Mouse (Mus musculus): ENCODE measurements around the gene Trp53bp2. TPM values are rescaled to one million over a fixed set of nuclear protein-coding genes. Genes with fewer than 3 reads are reported as not detected.

Trp53bp2 gene
- total and polyA plus RNA-seq, 2 experiments: 5.0 to 7.2 TPM

- TF ChIP-seq CTCF (IDR thresholded peaks at IDR 0.05; ENCODE audit: low read depth, low read length): peak; percentile 86
- no peak for TF ChIP-seq POLR2A (IDR thresholded peaks at IDR 0.05; ENCODE audit: extremely low read depth, insufficient read depth, low read length)
- peaks cover 6% of the 10 kb centered on the region for H3K36me3 ChIP-seq (ENCODE audit: control insufficient read depth, insufficient read depth, low read length)
- peak overlapping the region; percentile 2; the same call in 1 of the 2 replicates for H3K27ac ChIP-seq (replicated peaks; ENCODE audit: insufficient read depth, low read depth, low read length)
- no peak overlapping the region for H3K9ac ChIP-seq (ENCODE audit: low read depth, low read length)
- H3K4me1 ChIP-seq (ENCODE audit: control insufficient read depth, insufficient read depth, low read length): peaks cover 4% of the 10 kb centered on the region
- no peak overlapping the region for H3K4me3 ChIP-seq (ENCODE audit: insufficient read depth, low read depth, low read length)
- H3K27me3 ChIP-seq (ENCODE audit: control insufficient read depth, insufficient read depth, low read length): no peaks in the 10 kb centered on the region
- peak; percentile 89 for DNase-seq (ENCODE audit: extremely low read depth, low read depth, low spot score)
- WGBS: 11% methylated on average over 21 of the region's 21 CpGs
- H3K79me2 ChIP-seq (ENCODE audit: control insufficient read depth, insufficient read depth, low read length): peaks cover 6% of the 10 kb centered on the region; the same call in 1 of the 2 replicates
Observed at GRCm38 (mm10) chr1:182489803-182490452, 81.0 kb downstream of the Trp53bp2 start.

- H3K4me3 ChIP-seq (ENCODE audit: insufficient read depth, low read depth, low read length): no peak overlapping the region
- H3K27me3 ChIP-seq (ENCODE audit: control insufficient read depth, insufficient read depth, low read length): no peaks in the 10 kb centered on the region
- H3K27ac ChIP-seq (replicated peaks; ENCODE audit: insufficient read depth, low read depth, low read length): no peak overlapping the region
- 87% methylated on average over 7 of the region's 7 CpGs for WGBS
- no peak for DNase-seq (ENCODE audit: extremely low read depth, low read depth, low spot score)
- H3K9ac ChIP-seq (ENCODE audit: low read depth, low read length): no peak overlapping the region
- TF ChIP-seq CTCF (IDR thresholded peaks at IDR 0.05; ENCODE audit: low read depth, low read length) (0 out of 2 replicates have a peak, but pooled peaks have one; percentile 18), POLR2A (IDR thresholded peaks at IDR 0.05; ENCODE audit: extremely low read depth, insufficient read depth, low read length) (no peak)
- H3K4me1 ChIP-seq (ENCODE audit: control insufficient read depth, insufficient read depth, low read length): peaks cover 7% of the 10 kb centered on the region
- H3K36me3 ChIP-seq (ENCODE audit: control insufficient read depth, insufficient read depth, low read length): peaks cover 6% of the 10 kb centered on the region; the same call in 1 of the 2 replicates
- H3K79me2 ChIP-seq (ENCODE audit: control insufficient read depth, insufficient read depth, low read length): peaks cover 6% of the 10 kb centered on the region; the same call in 1 of the 2 replicates
Observed at GRCm38 (mm10) chr1:182490568-182490967, 81.6 kb downstream of the Trp53bp2 start.

- no peak overlapping the region for H3K4me3 ChIP-seq (ENCODE audit: insufficient read depth, low read depth, low read length)
- no peak for TF ChIP-seq POLR2A (IDR thresholded peaks at IDR 0.05; ENCODE audit: extremely low read depth, insufficient read depth, low read length)
- TF ChIP-seq CTCF (IDR thresholded peaks at IDR 0.05; ENCODE audit: low read depth, low read length): no peak
- H3K79me2 ChIP-seq (ENCODE audit: control insufficient read depth, insufficient read depth, low read length): peaks cover 6% of the 10 kb centered on the region; the same call in 1 of the 2 replicates
- H3K4me1 ChIP-seq (ENCODE audit: control insufficient read depth, insufficient read depth, low read length): peaks cover 10% of the 10 kb centered on the region
- 0 out of 2 replicates have a peak, but pooled peaks cover 3% of the 10 kb centered on the region for H3K36me3 ChIP-seq (ENCODE audit: control insufficient read depth, insufficient read depth, low read length)
- 93% methylated on average over 6 of the region's 6 CpGs for WGBS
- no peaks in the 10 kb centered on the region for H3K27me3 ChIP-seq (ENCODE audit: control insufficient read depth, insufficient read depth, low read length)
- DNase-seq (ENCODE audit: extremely low read depth, low read depth, low spot score): no peak
- H3K9ac ChIP-seq (ENCODE audit: low read depth, low read length): no peak overlapping the region
- no peak overlapping the region for H3K27ac ChIP-seq (replicated peaks; ENCODE audit: insufficient read depth, low read depth, low read length)
Observed at GRCm38 (mm10) chr1:182491839-182492238, 82.9 kb downstream of the Trp53bp2 start.

- H3K79me2 ChIP-seq (ENCODE audit: control insufficient read depth, insufficient read depth, low read length): peaks cover 9% of the 10 kb centered on the region; the same call in 1 of the 2 replicates
- no peak for TF ChIP-seq POLR2A (IDR thresholded peaks at IDR 0.05; ENCODE audit: extremely low read depth, insufficient read depth, low read length)
- TF ChIP-seq CTCF (IDR thresholded peaks at IDR 0.05; ENCODE audit: low read depth, low read length): no peak
- peak; percentile 60 for DNase-seq (ENCODE audit: extremely low read depth, low read depth, low spot score)
- H3K4me3 ChIP-seq (ENCODE audit: insufficient read depth, low read depth, low read length): no peak overlapping the region
- H3K27ac ChIP-seq (replicated peaks; ENCODE audit: insufficient read depth, low read depth, low read length): no peak overlapping the region
- H3K27me3 ChIP-seq (ENCODE audit: control insufficient read depth, insufficient read depth, low read length): no peaks in the 10 kb centered on the region
- WGBS: 48% methylated on average over 17 of the region's 17 CpGs
- H3K4me1 ChIP-seq (ENCODE audit: control insufficient read depth, insufficient read depth, low read length): peaks cover 15% of the 10 kb centered on the region
- no peak overlapping the region for H3K9ac ChIP-seq (ENCODE audit: low read depth, low read length)
- H3K36me3 ChIP-seq (ENCODE audit: control insufficient read depth, insufficient read depth, low read length): no peaks in the 10 kb centered on the region
Observed at GRCm38 (mm10) chr1:182494285-182495145, 85.5 kb downstream of the Trp53bp2 start.

GRCm38 (mm10) chr1:182496685-182497084 is 87.7 kb downstream of the Trp53bp2 start:
- no peak overlapping the region for H3K27ac ChIP-seq (replicated peaks; ENCODE audit: insufficient read depth, low read depth, low read length)
- peaks cover 9% of the 10 kb centered on the region; the same call in 1 of the 2 replicates for H3K79me2 ChIP-seq (ENCODE audit: control insufficient read depth, insufficient read depth, low read length)
- H3K4me1 ChIP-seq (ENCODE audit: control insufficient read depth, insufficient read depth, low read length): peaks cover 27% of the 10 kb centered on the region
- H3K27me3 ChIP-seq (ENCODE audit: control insufficient read depth, insufficient read depth, low read length): no peaks in the 10 kb centered on the region
- no peaks in the 10 kb centered on the region for H3K36me3 ChIP-seq (ENCODE audit: control insufficient read depth, insufficient read depth, low read length)
- TF ChIP-seq POLR2A (IDR thresholded peaks at IDR 0.05; ENCODE audit: extremely low read depth, insufficient read depth, low read length): no peak
- TF ChIP-seq CTCF (IDR thresholded peaks at IDR 0.05; ENCODE audit: low read depth, low read length): no peak
- no peak overlapping the region for H3K4me3 ChIP-seq (ENCODE audit: insufficient read depth, low read depth, low read length)
- WGBS: 53% methylated on average over 6 of the region's 6 CpGs
- H3K9ac ChIP-seq (ENCODE audit: low read depth, low read length): no peak overlapping the region
- peak; percentile 47 for DNase-seq (ENCODE audit: extremely low read depth, low read depth, low spot score)
